Mouse (Mus musculus) G1E (cell line): ENCODE data around the gene Dolpp1.
A peak's percentile ranks its signal among the peaks of the same experiment; 100 is the strongest.

Experiments used
- CTCF ChIP-seq: IDR thresholded peaks from 2 replicates; pipeline ENCODE4 v1.5.1; 2012; ENCODE audit warnings: low read depth, low read length, inconsistent platforms, mixed read lengths
- GATA1 ChIP-seq: IDR thresholded peaks from 2 replicates; pipeline ENCODE4 v1.6.1; 2012; ENCODE audit warnings: borderline replicate concordance, low read length, inconsistent platforms, mixed read lengths
- GATA2 ChIP-seq: IDR thresholded peaks from 2 replicates; pipeline ENCODE4 v1.6.1; 2012; ENCODE audit warnings: low read depth, low read length, inconsistent platforms, borderline replicate concordance
- POLR2AphosphoS5 ChIP-seq: IDR thresholded peaks from 2 replicates; pipeline ENCODE4 v1.6.1; 2012; ENCODE audit warnings: low read depth, low read length, inconsistent platforms; ENCODE audit not compliant: insufficient replicate concordance
- TAL1 ChIP-seq: conservative IDR thresholded peaks from 2 replicates; pipeline ENCODE4 v1.6.1; 2012; ENCODE audit warnings: low read depth, low read length, inconsistent platforms, mixed read lengths

GRCm38 (mm10) chr2:30362865-30363264, 29.2 kb upstream of the Dolpp1 start:
- TF ChIP-seq CTCF (0 out of 2 replicates have a peak, but pooled peaks have one; percentile 7), GATA1 (no peak), POLR2AphosphoS5 (no peak), TAL1 (no peak), GATA2 (no peak)
